Mouse (Mus musculus) mesoderm, embryonic 11.5 days (tissue): ENCODE measurements around the gene Spred1.
A peak's percentile ranks its signal among the peaks of the same experiment; 100 is the strongest.
"Not testable (repeated sequence)": the region's sequence is repeated elsewhere in the genome, so short reads cannot be mapped to it uniquely, and the experiment has no call there.

Experiments
- DNase-seq: peaks from one replicate; pipeline ENCODE4 v3.0.0-alpha.2; 2012; ENCODE audit warnings: low read depth, low spot score

Spred1 gene

GRCm38 (mm10) chr2:117119291-117120245 lies 1.6 kb upstream of the Spred1 start:
- DNase-seq: peak; percentile 87

DNA sequence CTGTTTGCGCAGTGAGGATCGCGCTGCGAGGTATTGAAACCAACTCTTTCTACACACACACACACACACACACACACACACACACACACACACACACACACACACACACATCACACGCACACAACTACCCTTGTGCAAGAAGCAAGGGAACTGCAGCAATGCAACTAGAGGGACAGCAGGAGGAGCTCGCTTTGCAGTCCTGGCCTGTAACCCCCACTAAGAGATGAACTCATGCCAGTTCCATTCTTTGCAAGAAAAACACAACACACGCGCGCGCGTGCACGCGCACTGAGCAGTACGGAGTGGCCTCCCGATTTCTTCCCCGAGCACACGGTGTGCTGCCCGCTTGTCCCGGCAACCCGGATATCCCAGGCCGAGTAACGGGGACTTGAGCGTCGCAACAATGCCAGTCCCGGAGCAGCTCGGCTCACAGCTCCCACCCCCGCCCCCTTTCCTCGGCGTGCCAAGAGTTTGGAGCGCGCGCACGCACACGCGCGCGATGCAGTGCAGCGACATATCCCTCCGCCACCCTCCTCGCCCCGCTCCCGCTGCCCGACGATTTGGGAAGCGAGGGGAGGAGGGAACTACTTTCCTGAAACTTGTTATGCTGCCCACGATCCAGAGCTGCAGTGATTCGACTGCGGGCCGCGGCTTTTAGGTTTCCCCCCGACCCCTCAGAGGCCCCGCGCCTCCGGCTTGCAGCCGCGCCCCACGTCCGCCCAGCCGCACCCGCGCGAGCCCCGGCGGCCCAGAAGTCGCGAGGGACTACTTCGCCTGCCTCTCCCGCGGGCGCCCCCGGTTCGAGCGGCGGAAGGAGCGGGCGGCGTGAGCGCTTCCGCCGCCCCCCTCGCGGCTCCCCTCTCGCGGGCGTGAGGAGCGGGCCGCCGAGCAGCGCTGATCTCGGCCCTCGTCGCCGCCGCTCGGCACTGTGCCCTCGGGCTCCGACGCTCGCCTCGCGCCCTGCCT lies 645 bp upstream of the Spred1 start:
- peak; percentile 97 for DNase-seq

GRCm38 (mm10) chr2:117121984-117122605 lies 921 bp downstream of the Spred1 start:
- no peak for DNase-seq

DNA sequence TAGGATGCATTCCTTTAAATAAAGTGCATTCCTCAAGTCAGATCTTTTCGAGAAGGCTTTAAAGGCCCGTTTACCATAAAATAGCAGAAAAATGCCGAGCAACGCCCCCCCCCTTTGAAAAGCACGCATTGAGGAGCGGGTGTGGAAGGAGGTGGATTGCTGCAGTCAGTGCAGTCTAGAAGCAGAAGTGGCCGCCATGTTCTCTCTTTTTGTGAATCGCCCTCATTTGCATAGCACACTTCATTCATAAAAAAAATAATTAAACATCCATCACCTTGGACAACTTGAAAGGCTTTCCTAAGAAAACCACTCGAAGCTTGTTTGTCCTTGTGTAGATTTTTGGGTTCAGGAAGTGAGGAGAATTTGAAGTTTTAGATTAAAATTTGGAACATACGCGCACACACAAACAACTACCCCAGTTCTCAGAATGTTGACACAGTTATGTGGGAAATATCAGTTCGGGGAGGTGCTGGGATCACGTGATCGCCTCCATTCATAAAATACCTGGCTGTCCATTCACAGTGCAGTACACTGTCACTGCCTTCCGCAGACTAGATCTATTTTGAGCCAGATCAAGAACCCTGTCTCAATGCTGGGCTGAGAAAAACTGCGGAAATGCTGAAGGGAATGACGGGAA lies 1.6 kb downstream of the Spred1 start:
- peak; percentile 66 for DNase-seq

DNA sequence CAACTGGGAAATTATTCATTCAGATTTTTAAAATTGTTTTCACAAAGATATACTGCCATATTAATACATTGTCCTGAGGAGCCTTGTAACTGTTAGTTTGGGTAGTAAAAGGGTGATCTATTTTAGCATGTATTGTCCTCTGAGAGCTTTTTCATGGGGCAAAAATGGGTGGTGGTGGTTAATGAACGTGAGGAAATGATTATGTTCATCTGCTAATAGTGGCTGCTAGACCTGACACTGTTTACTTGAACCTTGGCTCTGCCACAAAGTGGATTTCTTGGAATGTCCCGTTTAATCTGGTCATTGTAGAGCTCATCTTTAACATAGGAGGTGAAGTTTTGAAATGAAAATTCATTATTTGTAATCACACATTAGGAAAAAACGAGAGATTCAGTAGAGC lies 2.5 kb downstream of the Spred1 start:
- no peak for DNase-seq

DNA sequence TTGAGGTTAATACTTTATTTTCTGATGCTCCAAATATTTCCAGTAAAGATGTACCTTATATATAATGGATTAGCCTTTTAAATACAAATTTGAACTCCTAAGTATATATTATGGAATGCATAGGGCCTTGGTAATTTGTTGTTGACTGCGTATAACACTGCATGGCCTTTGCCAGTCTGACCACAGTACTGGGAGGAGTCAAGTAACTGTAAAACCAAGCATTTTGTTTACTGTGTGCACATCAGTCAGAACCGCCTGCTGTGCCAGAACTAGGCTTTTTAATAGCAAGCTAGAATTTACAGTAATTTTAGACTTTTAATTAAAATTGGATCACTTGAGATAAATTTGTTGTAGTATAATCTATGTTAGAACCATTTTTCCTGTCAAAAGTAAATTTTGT lies 3.7 kb downstream of the Spred1 start:
- DNase-seq: no peak

DNA sequence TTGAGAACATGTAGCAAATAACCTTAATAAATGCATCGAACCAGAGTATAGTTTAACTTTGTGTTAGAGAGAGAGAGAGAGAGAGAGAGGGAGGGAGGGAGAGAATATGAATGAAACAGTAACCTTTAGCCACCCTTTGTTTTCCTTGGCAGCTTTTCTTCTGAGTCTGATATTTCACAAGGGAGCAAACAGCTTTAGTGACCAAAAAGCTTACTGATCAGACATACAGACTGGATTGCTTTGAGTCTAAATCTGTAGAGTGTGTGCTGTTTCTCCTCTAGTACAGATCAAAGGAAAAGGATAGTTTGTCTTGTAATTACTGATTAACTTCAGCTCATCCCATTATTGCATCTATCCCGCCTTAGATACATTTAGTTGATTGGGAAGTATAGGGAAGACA lies 8.0 kb downstream of the Spred1 start:
- DNase-seq: no peak

- DNase-seq: not testable (repeated sequence)
Measured at GRCm38 (mm10) chr2:117131041-117131440, 9.9 kb downstream of the Spred1 start.

GRCm38 (mm10) chr2:117131910-117132309 lies 10.7 kb downstream of the Spred1 start:
- no peak for DNase-seq

DNA sequence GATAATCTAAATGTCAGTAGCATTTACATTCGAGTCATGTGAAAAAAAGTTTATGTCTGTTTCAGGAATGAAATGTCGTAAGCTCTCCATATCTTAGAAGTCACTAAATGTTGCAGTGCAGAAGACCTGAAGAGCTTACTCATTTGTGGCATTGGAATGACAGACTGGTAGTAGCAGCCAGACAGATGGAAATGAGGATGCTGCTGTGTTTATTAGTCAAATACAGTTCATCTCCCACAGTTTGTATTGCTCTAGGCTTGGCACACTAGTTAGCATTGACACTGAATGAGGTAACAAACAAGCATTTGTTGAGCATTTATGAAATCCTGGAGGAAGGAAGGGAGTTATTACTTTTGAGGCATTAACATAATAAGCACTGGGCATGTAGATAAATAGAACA lies 12.4 kb downstream of the Spred1 start:
- DNase-seq: no peak

- no peak for DNase-seq
Measured at GRCm38 (mm10) chr2:117137751-117138150, 16.6 kb downstream of the Spred1 start.

GRCm38 (mm10) chr2:117138932-117139331 lies 17.8 kb downstream of the Spred1 start:
- DNase-seq: no peak

DNA sequence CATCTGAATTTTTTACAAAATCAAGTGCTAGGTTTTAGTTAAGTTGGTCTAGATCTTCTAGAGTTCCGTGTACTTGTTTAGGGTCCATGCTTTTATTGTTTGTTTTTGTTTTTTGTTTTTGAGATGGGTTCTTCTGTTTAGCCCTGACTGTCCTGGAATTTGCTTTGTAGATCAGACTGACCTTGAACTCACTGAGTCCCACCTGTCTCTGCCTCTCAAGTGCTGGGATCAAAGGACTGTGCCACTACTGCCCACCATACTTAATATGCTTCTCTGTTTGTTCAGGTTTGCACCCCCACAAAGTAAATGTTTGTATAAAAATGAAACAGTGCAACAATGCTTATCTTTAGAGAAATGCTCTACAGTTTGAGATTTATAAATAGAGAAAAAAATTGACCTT lies 18.8 kb downstream of the Spred1 start:
- DNase-seq: no peak

DNA sequence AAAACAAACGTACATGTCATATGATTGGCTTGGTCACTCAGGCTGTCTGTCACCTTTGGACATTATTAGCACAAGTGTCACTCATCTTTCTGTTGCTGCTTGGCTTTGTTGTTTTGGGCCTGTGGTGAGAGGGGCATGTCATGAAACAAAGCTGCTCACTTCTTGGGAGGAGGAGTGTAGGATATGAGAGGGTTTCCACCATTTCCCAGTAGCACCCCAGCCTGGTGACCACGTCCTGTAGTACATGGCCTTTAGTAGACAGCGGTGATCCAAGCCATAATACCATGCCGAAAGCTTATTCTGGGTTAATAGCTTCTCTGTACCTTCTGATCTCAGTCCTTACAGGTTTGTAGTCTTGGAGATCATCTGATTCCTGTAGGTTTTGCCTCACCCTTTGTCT lies 21.9 kb downstream of the Spred1 start:
- no peak for DNase-seq

DNA sequence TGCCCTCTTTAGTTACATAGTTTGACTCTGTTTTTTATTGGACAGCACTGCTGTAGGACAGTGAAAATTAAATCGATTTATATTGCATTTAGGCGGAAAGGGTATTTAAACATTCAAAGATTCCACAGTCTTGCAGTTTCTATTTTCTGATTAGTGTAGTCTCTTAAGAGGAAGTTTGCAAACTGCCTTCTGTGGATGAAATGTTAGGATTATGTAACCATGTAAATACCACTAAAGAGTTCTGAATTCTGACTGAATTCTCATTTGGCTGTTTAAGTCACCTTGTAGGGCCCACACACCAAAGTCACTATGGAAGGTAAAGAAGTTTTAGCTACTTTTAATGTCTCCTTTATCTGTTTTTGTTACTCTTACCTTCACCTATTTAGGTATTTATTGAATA lies 24.9 kb downstream of the Spred1 start:
- DNase-seq: no peak

DNA sequence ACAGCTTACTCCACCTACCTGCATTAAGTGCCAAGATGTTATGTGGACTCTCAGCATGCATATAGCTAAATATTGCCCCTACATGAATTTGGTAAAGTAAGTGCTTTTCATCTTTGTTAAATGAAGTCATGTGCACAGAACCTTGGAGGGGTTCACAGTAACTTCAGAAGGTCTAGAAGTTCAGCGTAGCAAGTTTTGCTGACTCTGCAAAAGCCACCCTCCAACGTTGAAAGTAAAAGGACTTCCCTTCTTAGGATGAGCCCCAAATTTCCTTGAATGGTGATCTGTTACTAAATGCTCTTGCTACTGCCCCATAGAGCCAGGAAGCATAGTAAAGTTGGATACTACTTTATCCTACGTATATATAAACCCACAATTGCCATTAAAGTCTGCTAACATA lies 25.4 kb downstream of the Spred1 start:
- no peak for DNase-seq

- no peak for DNase-seq
Measured at GRCm38 (mm10) chr2:117152161-117152560, 31.0 kb downstream of the Spred1 start.

GRCm38 (mm10) chr2:117168379-117168778 lies 47.2 kb downstream of the Spred1 start:
- DNase-seq: no peak

GRCm38 (mm10) chr2:117169037-117169436 lies 47.9 kb downstream of the Spred1 start:
- no peak for DNase-seq

- DNase-seq: no peak
Measured at GRCm38 (mm10) chr2:117172981-117173380, 51.8 kb downstream of the Spred1 start.

GRCm38 (mm10) chr2:117176066-117176465 lies 54.9 kb downstream of the Spred1 start:
- no peak for DNase-seq
